Mouse (Mus musculus) embryo, embryonic 10.5 days (tissue): Measurements from ENCODE around the gene Frem2.
A peak's percentile ranks its signal among the peaks of the same experiment; 100 is the strongest.

Source experiments
- DNase-seq: peaks from one replicate; pipeline ENCODE4 v3.0.0-alpha.2; 2015; ENCODE audit warnings: low spot score

The Frem2 gene

DNA sequence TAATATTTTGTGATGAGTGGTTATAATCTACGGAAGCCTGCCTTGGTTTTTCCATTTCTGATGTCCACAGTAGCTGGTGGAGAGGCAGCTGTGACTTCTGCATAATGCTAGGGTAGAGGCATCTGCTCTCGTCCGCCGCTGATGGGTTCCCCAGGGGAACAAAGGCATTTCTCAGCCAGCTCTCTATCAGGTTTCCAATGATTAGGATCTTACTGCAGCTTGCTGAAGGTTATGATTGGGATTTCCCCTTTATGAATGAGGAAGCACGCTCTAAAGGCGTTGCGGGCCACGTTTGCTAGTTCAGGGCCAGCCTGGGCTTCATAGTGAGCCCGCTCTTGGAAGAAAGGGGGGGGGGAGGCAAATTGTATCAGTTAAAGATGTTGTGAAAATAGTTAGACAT is 190.7 kb downstream of the Frem2 start:
- DNase-seq, result peak; percentile 18

DNA sequence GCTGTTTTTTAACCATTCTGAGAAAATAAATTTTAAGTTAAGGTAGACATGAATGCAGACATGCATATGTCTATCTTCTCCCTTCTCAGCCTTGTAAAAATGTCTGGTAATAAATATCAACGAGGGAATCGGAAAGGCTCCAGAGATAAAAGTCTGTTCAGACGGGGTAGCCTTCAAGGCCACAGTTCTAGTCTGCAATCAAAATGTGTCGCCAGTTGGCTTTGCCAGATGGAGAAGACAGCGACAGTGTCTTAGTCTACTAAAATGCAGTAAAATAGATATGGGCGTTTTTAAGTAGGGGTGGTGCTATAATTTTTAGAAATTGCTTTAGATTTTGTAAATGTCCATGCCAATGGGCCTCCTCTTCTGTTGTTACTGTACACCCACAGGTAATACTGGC is 191.8 kb downstream of the Frem2 start:
- DNase-seq, result no peak

DNA sequence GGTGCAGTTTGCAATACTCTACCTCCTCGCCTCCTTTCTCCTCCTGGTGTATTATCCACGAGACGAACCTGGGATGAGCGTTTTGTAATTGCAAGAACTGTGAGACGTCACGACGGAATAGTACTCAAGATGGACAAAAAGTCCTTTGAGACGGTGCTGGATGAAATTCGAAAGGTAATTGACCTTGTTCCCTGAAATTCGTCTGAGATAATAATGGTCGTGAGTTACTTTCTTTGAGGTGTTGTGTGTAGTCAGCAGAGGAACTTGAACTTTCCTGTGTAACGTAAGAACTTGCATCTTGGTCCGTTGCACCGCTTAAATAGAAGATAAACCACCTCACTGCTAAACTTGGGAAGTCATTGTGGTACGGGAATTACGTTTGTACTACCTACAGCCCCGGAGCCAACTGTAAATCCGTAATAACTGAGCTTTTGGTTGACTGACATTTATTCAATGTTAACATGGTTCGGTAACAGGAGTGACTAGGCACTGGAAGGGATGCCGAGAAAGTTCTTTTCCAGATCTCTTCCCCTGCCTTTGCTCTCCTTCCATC is 192.9 kb downstream of the Frem2 start:
- DNase-seq, result peak; percentile 50
